Mouse (Mus musculus) liver, embryonic 12.5 days (tissue): ENCODE measurements around the gene Tmbim6. TPM values are rescaled to one million over a fixed set of nuclear protein-coding genes. Genes with fewer than 3 reads are reported as not detected.
"Not testable (repeated sequence)": the region's sequence is repeated elsewhere in the genome, so short reads cannot be mapped to it uniquely, and the experiment has no call there.

Experiments used
- ATAC-seq: fragments of 200-750 bp; cut with Nextera tagmentation; 2 replicates; pipeline ENCODE4 v1.8.0; 2017; ENCODE audit warnings: moderate number of reproducible peaks, mild to moderate bottlenecking, moderate library complexity
- H3K27ac ChIP-seq: fragments of 300-500 bp; sonication (generic); 2 replicates; pipeline ENCODE4 v1.5.1; 2016; ENCODE audit warnings: mild to moderate bottlenecking
- H3K27me3 ChIP-seq: fragments of 300-500 bp; sonication (generic); replicated peaks from 2 replicates; pipeline ENCODE4 v1.6.1; 2016; ENCODE audit warnings: mild to moderate bottlenecking, moderate library complexity
- H3K36me3 ChIP-seq: fragments of 300-500 bp; sonication (generic); 2 replicates; pipeline ENCODE4 v1.6.1; 2016; ENCODE audit warnings: mild to moderate bottlenecking, moderate library complexity
- H3K4me1 ChIP-seq: fragments of 300-500 bp; sonication (generic); 2 replicates; pipeline ENCODE4 v1.6.1; 2016
- H3K4me2 ChIP-seq: fragments of 300-500 bp; sonication (generic); 2 replicates; pipeline ENCODE4 v1.6.1; 2016; ENCODE audit warnings: mild to moderate bottlenecking, moderate library complexity
- H3K4me3 ChIP-seq: fragments of 300-500 bp; sonication (generic); 2 replicates; pipeline ENCODE4 v1.5.1; 2016; ENCODE audit warnings: mild to moderate bottlenecking, moderate library complexity
- H3K9ac ChIP-seq: fragments of 300-500 bp; sonication (generic); 2 replicates; pipeline ENCODE4 v1.6.1; 2016; ENCODE audit warnings: mild to moderate bottlenecking, moderate library complexity
- H3K9me3 ChIP-seq: fragments of 300-500 bp; sonication (generic); replicated peaks from 2 replicates; pipeline ENCODE4 v1.6.1; 2016; ENCODE audit warnings: mild to moderate bottlenecking, moderate library complexity
- WGBS: fragments of 180-500 bp; shearing (Covaris S2); methylation state at CpG from one replicate; pipeline ENCODE4 v1.1.7; 2016; ENCODE audit not compliant: insufficient replicate concordance; 5-methylcytosine and 5-hydroxymethylcytosine counted together
- polyA plus RNA-seq: library from polyadenylated mRNA; unstranded; fragments of >200 nt; fragmentation: Nextera tagmentation; extraction: Ambion mirVana; gene quantifications from 2 replicates; pipeline ENCODE4 v1.2.1, GENCODE M21; 2016

Tmbim6 gene
- polyA plus RNA-seq, 1 experiment from 2014 or later: 201 TPM

GRCm38 (mm10) chr15:99368583-99369266, 24.0 kb upstream of the Tmbim6 start:
- Histone ChIP-seq H3K9ac (no peak overlapping the region), H3K4me3 (0 out of 2 replicates have a peak overlapping the region, but pooled peaks have one; percentile 15), H3K36me3 (no peaks in the 10 kb centered on the region), H3K27me3 (peaks cover 40% of the 10 kb centered on the region), H3K9me3 (no peaks in the 10 kb centered on the region), H3K27ac (no peak overlapping the region), H3K4me1 (peaks cover 35% of the 10 kb centered on the region), H3K4me2 (peak overlapping the region; percentile 77)
- ATAC-seq: no peak
- 41% methylated on average over 4 of the region's 4 CpGs for WGBS

- peaks cover 35% of the 10 kb centered on the region for H3K4me1 ChIP-seq
- H3K27me3 ChIP-seq: peaks cover 40% of the 10 kb centered on the region
- peak overlapping the region; percentile 71 for H3K9ac ChIP-seq
- peak overlapping the region; percentile 77 for H3K4me2 ChIP-seq
- H3K4me3 ChIP-seq: peak overlapping the region; percentile 64
- no peaks in the 10 kb centered on the region for H3K9me3 ChIP-seq
- no peaks in the 10 kb centered on the region for H3K36me3 ChIP-seq
- no peak; the same call in 1 of the 2 replicates for ATAC-seq
- peak overlapping the region; percentile 66 for H3K27ac ChIP-seq
- WGBS: 3% methylated on average over 39 of the region's 39 CpGs
Observed at GRCm38 (mm10) chr15:99369391-99370171, 23.1 kb upstream of the Tmbim6 start.

GRCm38 (mm10) chr15:99370259-99370691, 22.4 kb upstream of the Tmbim6 start, which contains the start of gene Fmnl3:
Gene Fmnl3, minus strand, starts transcription at chr15:99370482.
- peaks cover 40% of the 10 kb centered on the region for H3K27me3 ChIP-seq
- H3K36me3 ChIP-seq: no peaks in the 10 kb centered on the region
- peaks cover 31% of the 10 kb centered on the region for H3K4me1 ChIP-seq
- no peaks in the 10 kb centered on the region for H3K9me3 ChIP-seq
- peak within 1 kb of the TSS; percentile 66 for H3K27ac ChIP-seq
- peak within 1 kb of the TSS; percentile 71 for H3K9ac ChIP-seq
- ATAC-seq: peak; percentile 87
- peak within 1 kb of the TSS; percentile 64 for H3K4me3 ChIP-seq
- under 1% methylated on average over 47 of the region's 48 CpGs for WGBS
- H3K4me2 ChIP-seq: peak within 1 kb of the TSS; percentile 77

- no peak overlapping the region for H3K27ac ChIP-seq
- no peak overlapping the region for H3K4me3 ChIP-seq
- no peak for ATAC-seq
- H3K36me3 ChIP-seq: no peaks in the 10 kb centered on the region
- H3K4me1 ChIP-seq: peaks cover 28% of the 10 kb centered on the region
- no peaks in the 10 kb centered on the region for H3K9me3 ChIP-seq
- peaks cover 40% of the 10 kb centered on the region for H3K27me3 ChIP-seq
- H3K4me2 ChIP-seq: no peak overlapping the region
- WGBS: 64% methylated on average over 7 of the region's 7 CpGs
- H3K9ac ChIP-seq: no peak overlapping the region
Observed at GRCm38 (mm10) chr15:99371526-99372340, 20.9 kb upstream of the Tmbim6 start.

- WGBS: 66% methylated on average over 9 of the region's 9 CpGs
- peaks cover 39% of the 10 kb centered on the region for H3K27me3 ChIP-seq
- no peaks in the 10 kb centered on the region for H3K36me3 ChIP-seq
- no peak overlapping the region for H3K9ac ChIP-seq
- no peak overlapping the region for H3K27ac ChIP-seq
- ATAC-seq: no peak
- H3K4me1 ChIP-seq: peaks cover 28% of the 10 kb centered on the region
- H3K4me3 ChIP-seq: no peak overlapping the region
- no peak overlapping the region for H3K4me2 ChIP-seq
- H3K9me3 ChIP-seq: no peaks in the 10 kb centered on the region
Observed at GRCm38 (mm10) chr15:99372761-99373160, 19.9 kb upstream of the Tmbim6 start.

GRCm38 (mm10) chr15:99375036-99375435, 17.6 kb upstream of the Tmbim6 start:
- H3K9ac ChIP-seq: no peak overlapping the region
- 80% methylated on average over 5 of the region's 5 CpGs for WGBS

GRCm38 (mm10) chr15:99375581-99375980, 17.1 kb upstream of the Tmbim6 start:
- H3K36me3 ChIP-seq: no peaks in the 10 kb centered on the region
- H3K9ac ChIP-seq: no peak overlapping the region
- H3K4me1 ChIP-seq: peaks cover under 1% of the 10 kb centered on the region
- H3K4me3 ChIP-seq: no peak overlapping the region
- 72% methylated on average over 3 of the region's 3 CpGs for WGBS
- ATAC-seq: no peak
- peaks cover 11% of the 10 kb centered on the region for H3K27me3 ChIP-seq
- H3K27ac ChIP-seq: no peak overlapping the region
- no peak overlapping the region for H3K4me2 ChIP-seq
- 0 out of 2 replicates have a peak, but pooled peaks cover 4% of the 10 kb centered on the region for H3K9me3 ChIP-seq

More at GRCm38 (mm10) chr15:99375036-99375435, 17.6 kb upstream of the Tmbim6 start:
- Histone ChIP-seq H3K9me3 (0 out of 2 replicates have a peak, but pooled peaks cover 4% of the 10 kb centered on the region), H3K27ac (no peak overlapping the region), H3K36me3 (no peaks in the 10 kb centered on the region), H3K27me3 (peaks cover 17% of the 10 kb centered on the region), H3K4me2 (no peak overlapping the region), H3K4me1 (peaks cover 6% of the 10 kb centered on the region), H3K4me3 (no peak overlapping the region)
- no peak for ATAC-seq

- Histone ChIP-seq H3K4me1 (no peaks in the 10 kb centered on the region), H3K4me2 (no peak overlapping the region), H3K9ac (no peak overlapping the region), H3K36me3 (no peaks in the 10 kb centered on the region), H3K4me3 (no peak overlapping the region), H3K27ac (no peak overlapping the region), H3K9me3 (0 out of 2 replicates have a peak, but pooled peaks cover 4% of the 10 kb centered on the region), H3K27me3 (peaks cover 9% of the 10 kb centered on the region)
- 69% methylated on average over 5 of the region's 5 CpGs for WGBS
- no peak for ATAC-seq
Observed at GRCm38 (mm10) chr15:99376240-99376639, 16.4 kb upstream of the Tmbim6 start.

GRCm38 (mm10) chr15:99382893-99383292, 9.8 kb upstream of the Tmbim6 start:
- Histone ChIP-seq H3K4me2 (no peak overlapping the region), H3K4me1 (peaks cover 7% of the 10 kb centered on the region; the same call in 1 of the 2 replicates), H3K9ac (no peak overlapping the region), H3K27me3 (no peaks in the 10 kb centered on the region), H3K9me3 (0 out of 2 replicates have a peak, but pooled peaks cover 4% of the 10 kb centered on the region), H3K36me3 (no peaks in the 10 kb centered on the region), H3K27ac (no peak overlapping the region), H3K4me3 (no peak overlapping the region)
- no peak for ATAC-seq

- 62% methylated on average over 6 of the region's 6 CpGs for WGBS
- Histone ChIP-seq H3K4me2 (no peak overlapping the region), H3K4me1 (peaks cover 7% of the 10 kb centered on the region; the same call in 1 of the 2 replicates), H3K9me3 (no peaks in the 10 kb centered on the region), H3K27me3 (no peaks in the 10 kb centered on the region), H3K9ac (no peak overlapping the region), H3K36me3 (no peaks in the 10 kb centered on the region), H3K27ac (no peak overlapping the region), H3K4me3 (no peak overlapping the region)
- no peak for ATAC-seq
Observed at GRCm38 (mm10) chr15:99384071-99384470, 8.6 kb upstream of the Tmbim6 start.

- not testable (repeated sequence) for H3K27me3 ChIP-seq, H3K4me3 ChIP-seq, H3K9me3 ChIP-seq, H3K36me3 ChIP-seq, ATAC-seq, H3K4me2 ChIP-seq, H3K9ac ChIP-seq, H3K27ac ChIP-seq
- 67% methylated on average over 3 of the region's 3 CpGs for WGBS
- peaks cover 21% of the 10 kb centered on the region for H3K4me1 ChIP-seq
Observed at GRCm38 (mm10) chr15:99386110-99386509, 6.6 kb upstream of the Tmbim6 start.
